Mouse (Mus musculus) CH12.LX (cell line): ENCODE results near the gene Cfap161. TPM values are rescaled to one million over a fixed set of nuclear protein-coding genes. Genes with fewer than 3 reads are reported as not detected.

Experiments used
- DNase-seq: peaks from one replicate; pipeline ENCODE4 v3.0.0-alpha.2; 2013; ENCODE audit errors: extremely low read depth
- H3K27ac ChIP-seq: 2 replicates; pipeline ENCODE4 v1.5.1; 2012; ENCODE audit warnings: low read depth, mild to moderate bottlenecking, control low read depth, moderate library complexity; ENCODE audit not compliant: insufficient read depth
- H3K27me3 ChIP-seq: replicated peaks from 2 replicates; pipeline ENCODE3; 2012; ENCODE audit warnings: inconsistent platforms
- H3K36me3 ChIP-seq, 2 experiments: replicated peaks in 1 of 2; 2 replicates each; pipeline versions ENCODE3 to v1.6.1; 2012; ENCODE audit warnings: inconsistent platforms in 1 of 2, low read length in 1 of 2, mild to moderate bottlenecking in 1 of 2, mixed read lengths in 1 of 2, moderate library complexity in 1 of 2; ENCODE audit not compliant: control insufficient read depth in 1 of 2, insufficient read depth in 1 of 2
- H3K4me1 ChIP-seq, 2 experiments: 2 replicates each; pipeline ENCODE4 v1.6.1; 2012; ENCODE audit warnings: inconsistent platforms in 1 of 2, moderate library complexity in 1 of 2; ENCODE audit not compliant: insufficient read depth in 2 of 2, control insufficient read depth in 1 of 2
- H3K4me2 ChIP-seq: 2 replicates; pipeline ENCODE4 v1.6.1; 2012; ENCODE audit warnings: low read depth, mild to moderate bottlenecking, control low read depth; ENCODE audit not compliant: poor library complexity, insufficient read depth, severe bottlenecking
- H3K4me3 ChIP-seq, 3 experiments: fragments of 150-350 bp in 1 of 3; sonication (generic) in 1 of 3; replicated peaks in 1 of 3; 2 replicates each; pipeline versions ENCODE3 to v1.5.1; 2011 to 2012; ENCODE audit warnings: low read depth in 2 of 3, low read length in 2 of 3, mild to moderate bottlenecking in 2 of 3, moderate library complexity in 2 of 3, control low read depth in 1 of 3, improper control_type of control experiment in 1 of 3, inconsistent platforms in 1 of 3, mixed read lengths in 1 of 3; ENCODE audit not compliant: poor library complexity in 1 of 3
- H3K79me2 ChIP-seq: replicated peaks from 2 replicates; pipeline ENCODE4 v1.6.1; 2012; ENCODE audit warnings: mild to moderate bottlenecking, moderate library complexity; ENCODE audit not compliant: control insufficient read depth, poor library complexity, insufficient read depth, severe bottlenecking; ENCODE audit errors: extremely low read depth
- H3K9ac ChIP-seq: 2 replicates; pipeline ENCODE4 v1.6.1; 2012; ENCODE audit warnings: low read depth, mild to moderate bottlenecking, control low read depth, moderate library complexity; ENCODE audit not compliant: insufficient read depth
- H3K9me3 ChIP-seq: replicated peaks from 2 replicates; pipeline ENCODE3; 2012; ENCODE audit warnings: low read length, inconsistent platforms, mixed read lengths
- BHLHE40 ChIP-seq: IDR thresholded peaks from 2 replicates; pipeline ENCODE4 v1.6.1; 2011; ENCODE audit warnings: mild to moderate bottlenecking, low read depth, low read length, improper control_type of control experiment
- CHD2 ChIP-seq: IDR thresholded peaks from 2 replicates; pipeline ENCODE4 v1.6.1; 2011; ENCODE audit warnings: low read length, improper control_type of control experiment
- CTCF ChIP-seq, 2 experiments: IDR thresholded peaks in 1 of 2; conservative IDR thresholded peaks in 1 of 2; 2 replicates each; pipeline ENCODE4 v1.5.1; 2011 to 2012; ENCODE audit warnings: low read depth in 2 of 2, low read length in 2 of 2, improper control_type of control experiment in 1 of 2, inconsistent platforms in 1 of 2, mild to moderate bottlenecking in 1 of 2, moderate library complexity in 1 of 2
- EP300 ChIP-seq: IDR thresholded peaks from 2 replicates; pipeline ENCODE4 v1.6.1; 2011; ENCODE audit warnings: low read length, improper control_type of control experiment
- GABPA ChIP-seq: IDR thresholded peaks from 2 replicates; pipeline ENCODE4 v1.6.1; 2012; ENCODE audit warnings: low read depth, low read length, improper control_type of control experiment, inconsistent platforms; ENCODE audit not compliant: insufficient replicate concordance
- IRF4 ChIP-seq: IDR thresholded peaks from 2 replicates; pipeline ENCODE4 v1.6.1; 2014; ENCODE audit warnings: low read depth, mild to moderate bottlenecking, inconsistent platforms, low read length, improper control_type of control experiment
- KAT2A ChIP-seq: IDR thresholded peaks from 2 replicates; pipeline ENCODE4 v1.6.1; 2012; ENCODE audit warnings: low read length, improper control_type of control experiment, inconsistent platforms; ENCODE audit not compliant: insufficient replicate concordance
- MAX ChIP-seq: IDR thresholded peaks from 2 replicates; pipeline ENCODE4 v1.6.1; 2011; ENCODE audit warnings: low read length, improper control_type of control experiment
- MAZ ChIP-seq: IDR thresholded peaks from 2 replicates; pipeline ENCODE4 v1.6.1; 2012; ENCODE audit warnings: low read depth, mild to moderate bottlenecking, inconsistent platforms, low read length, improper control_type of control experiment, moderate library complexity
- MEF2A ChIP-seq: IDR thresholded peaks from 2 replicates; pipeline ENCODE4 v1.6.1; 2014; ENCODE audit warnings: low read depth, mild to moderate bottlenecking, inconsistent platforms, low read length, improper control_type of control experiment, borderline replicate concordance
- NRF1 ChIP-seq: IDR thresholded peaks from 2 replicates; pipeline ENCODE4 v1.6.1; 2014; ENCODE audit warnings: low read depth, mild to moderate bottlenecking, inconsistent platforms, low read length, improper control_type of control experiment, moderate library complexity
- RAD21 ChIP-seq: IDR thresholded peaks from 2 replicates; pipeline ENCODE4 v1.6.1; 2011; ENCODE audit warnings: low read depth, mild to moderate bottlenecking, low read length, improper control_type of control experiment, moderate library complexity
- SIN3A ChIP-seq: IDR thresholded peaks from 2 replicates; pipeline ENCODE4 v1.6.1; 2012; ENCODE audit warnings: low read length, improper control_type of control experiment, inconsistent platforms
- SMC3 ChIP-seq: IDR thresholded peaks from 2 replicates; pipeline ENCODE4 v1.6.1; 2011; ENCODE audit warnings: low read depth, low read length, improper control_type of control experiment
- TBP ChIP-seq: conservative IDR thresholded peaks from 2 replicates; pipeline ENCODE4 v1.6.1; 2011; ENCODE audit warnings: low read depth, low read length, improper control_type of control experiment
- ZC3H11A ChIP-seq: IDR thresholded peaks from 2 replicates; pipeline ENCODE4 v1.6.1; 2012; ENCODE audit warnings: low read depth, mild to moderate bottlenecking, inconsistent platforms, low read length, improper control_type of control experiment
- ZNF384 ChIP-seq: IDR thresholded peaks from 2 replicates; pipeline ENCODE4 v1.6.1; 2012; ENCODE audit warnings: low read depth, low read length, improper control_type of control experiment, inconsistent platforms
- dilution Hi-C: fragments of 300-500 bp; cut with MboI; formaldehyde crosslinking; loops from 2 replicates; pipeline ENCODE4 v1.14.3; 2020; ENCODE audit warnings: low sequenced_read_pairs; ENCODE audit not compliant: extremely low pct_unique_long_range_greater_than_20kb, extremely low pct_ligation_motif_present
- in situ Hi-C: fragments of 300-500 bp; cut with MboI; formaldehyde crosslinking; loops from 3 replicates; pipeline ENCODE4 v1.14.3; 2019; ENCODE audit warnings: low sequenced_read_pairs, low pct_ligation_motif_present, low pct_unique_long_range_greater_than_20kb, mixed read lengths
- polyA plus RNA-seq: library from polyadenylated mRNA; unstranded; fragments of >175 nt; gene quantifications from 2 replicates; pipeline ENCODE4 v1.2.1, GENCODE M21; 2012; ENCODE audit warnings: low read depth; ENCODE audit not compliant: insufficient read length
- total RNA-seq, 2 experiments: library from RNA; depleted of rRNA; stranded (reverse); fragments of 300-350 nt in 1 of 2; fragments of >200 nt in 1 of 2; gene quantifications; 2 replicates each; pipeline ENCODE4 v1.2.3; 2012 to 2014

Cfap161 gene
- total and polyA plus RNA-seq, 3 experiments = 0.08 to 0.42 (median 0.17) TPM

DNA sequence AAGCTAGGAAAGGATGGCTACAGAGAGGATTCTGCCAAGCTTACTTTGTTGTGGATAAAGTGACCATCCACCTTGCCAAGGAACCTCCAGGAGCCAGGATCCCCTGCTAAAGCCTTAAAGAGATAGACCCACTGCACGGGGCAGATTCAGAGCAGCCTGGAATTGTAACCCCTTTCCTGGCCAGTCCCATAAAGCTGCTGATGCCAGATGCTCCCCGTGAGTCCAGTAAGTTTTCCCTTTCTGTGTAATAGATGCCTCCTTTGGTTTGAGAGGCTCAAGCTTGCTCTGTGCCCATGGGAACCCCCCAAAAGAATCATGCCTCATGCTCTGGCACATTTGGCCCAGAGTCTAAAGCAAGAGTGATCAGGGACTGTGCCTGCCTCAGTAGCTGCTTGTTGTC lies 15.7 kb downstream of the Cfap161 start:
- in situ Hi-C loops (no loop called here), dilution Hi-C loops (no loop called here)
- H3K9ac ChIP-seq = no peak overlapping the region
- no peak overlapping the region for H3K4me2 ChIP-seq
- H3K9me3 ChIP-seq = peaks cover 3% of the 10 kb centered on the region
- H3K27me3 ChIP-seq = peaks cover 2% of the 10 kb centered on the region
- no peak overlapping the region for H3K27ac ChIP-seq
- H3K4me1 ChIP-seq = no peaks in the 10 kb centered on the region
- H3K4me3 ChIP-seq = no peak overlapping the region
- no peak for DNase-seq
- H3K79me2 ChIP-seq = no peaks in the 10 kb centered on the region
- no peak for TF ChIP-seq ZNF384
- TF ChIP-seq EP300 = no peak
- no peak for TF ChIP-seq BHLHE40
- TF ChIP-seq MAZ = no peak
- no peak for TF ChIP-seq TBP
- no peaks in the 10 kb centered on the region for H3K36me3 ChIP-seq

DNA sequence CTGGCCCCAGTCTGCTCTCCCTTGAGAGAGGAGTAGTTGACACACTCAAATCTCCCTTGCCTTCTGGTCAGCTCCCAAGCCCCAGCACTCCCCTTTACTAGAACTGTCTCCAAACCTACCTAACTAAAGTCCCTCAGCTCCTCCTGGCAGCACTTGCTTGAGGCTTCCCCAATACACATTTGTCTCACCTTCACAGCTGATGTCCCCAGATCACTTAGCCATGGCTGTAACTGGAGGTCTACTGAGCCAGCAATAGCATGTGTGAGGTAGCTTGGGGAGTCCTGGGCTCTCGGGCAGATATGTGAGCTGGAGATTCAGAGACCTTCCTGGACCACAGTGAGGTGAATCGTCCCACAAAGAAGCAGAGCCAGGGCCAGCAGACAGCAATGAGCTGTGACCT lies 16.2 kb downstream of the Cfap161 start:
- Histone ChIP-seq H3K36me3 (no peaks in the 10 kb centered on the region), H3K4me1 (no peaks in the 10 kb centered on the region), H3K79me2 (no peaks in the 10 kb centered on the region), H3K9me3 (peaks cover 6% of the 10 kb centered on the region), H3K4me3 (no peak overlapping the region), H3K9ac (no peak overlapping the region), H3K27me3 (peaks cover 2% of the 10 kb centered on the region), H3K4me2 (no peak overlapping the region), H3K27ac (no peak overlapping the region)
- dilution Hi-C loops = no loop called here
- no peak for TF ChIP-seq ZNF384
- TF ChIP-seq EP300 = no peak
- no peak for TF ChIP-seq MAZ
- TF ChIP-seq TBP = no peak
- no peak for TF ChIP-seq MAX
- TF ChIP-seq GABPA = no peak
- TF ChIP-seq KAT2A = no peak
- no peak for TF ChIP-seq ZC3H11A
- TF ChIP-seq CHD2 = no peak
- no peak for TF ChIP-seq RAD21
- TF ChIP-seq SIN3A = no peak
- no peak for TF ChIP-seq MEF2A
- TF ChIP-seq BHLHE40 = no peak
- in situ Hi-C loops = no loop called here
- DNase-seq = no peak

DNA sequence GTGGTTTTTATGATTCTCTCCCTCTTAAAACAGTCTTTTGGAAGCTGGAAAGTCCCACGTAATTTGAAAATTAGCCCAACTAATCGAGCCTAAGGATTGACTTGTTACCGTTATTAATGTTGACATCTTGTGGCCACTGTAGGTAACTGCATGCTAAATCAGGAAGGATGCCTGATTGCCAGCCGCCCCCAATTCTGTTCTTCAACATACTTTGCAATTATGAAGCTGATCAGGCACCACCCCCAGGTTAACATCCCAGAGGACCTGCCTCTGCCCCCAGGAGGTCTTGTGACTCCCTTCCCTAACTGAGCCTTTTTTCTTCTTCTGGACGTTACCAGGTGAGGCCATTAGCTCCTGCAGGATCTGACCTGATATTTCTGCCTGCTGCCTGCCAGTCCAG lies 20.0 kb downstream of the Cfap161 start:
- Histone ChIP-seq H3K4me1 (peaks cover 0 to 6% of the 10 kb centered on the region in 2 experiments; a peak in 3 of 4 replicates), H3K9ac (no peak overlapping the region), H3K27ac (no peak overlapping the region), H3K9me3 (peaks cover 2% of the 10 kb centered on the region), H3K36me3 (no peaks in the 10 kb centered on the region), H3K4me2 (no peak overlapping the region), H3K4me3 (no peak overlapping the region), H3K27me3 (no peaks in the 10 kb centered on the region), H3K79me2 (no peaks in the 10 kb centered on the region)
- in situ Hi-C loops = no loop called here
- TF ChIP-seq CTCF (conservative IDR thresholded peaks at IDR 0.05 in 1 of 2, IDR thresholded peaks at IDR 0.05 in 1 of 2; ENCODE audit: low read depth in 2 of 2, low read length in 2 of 2) (peak; percentile 58 to 70), NRF1 (no peak), IRF4 (no peak), RAD21 (peak; percentile 61), SMC3 (peak; percentile 68)
- dilution Hi-C loops = no loop called here
- peak; percentile 34 for DNase-seq
